Mouse (Mus musculus) A20 (cell line): ENCODE measurements around the gene Gm6525.
A peak's percentile ranks its signal among the peaks of the same experiment; 100 is the strongest.

Experiments
- DNase-seq: peaks from one replicate; pipeline ENCODE4 v3.0.0-alpha.2; 2011; ENCODE audit warnings: low read depth, low spot score

Gm6525 gene

DNA sequence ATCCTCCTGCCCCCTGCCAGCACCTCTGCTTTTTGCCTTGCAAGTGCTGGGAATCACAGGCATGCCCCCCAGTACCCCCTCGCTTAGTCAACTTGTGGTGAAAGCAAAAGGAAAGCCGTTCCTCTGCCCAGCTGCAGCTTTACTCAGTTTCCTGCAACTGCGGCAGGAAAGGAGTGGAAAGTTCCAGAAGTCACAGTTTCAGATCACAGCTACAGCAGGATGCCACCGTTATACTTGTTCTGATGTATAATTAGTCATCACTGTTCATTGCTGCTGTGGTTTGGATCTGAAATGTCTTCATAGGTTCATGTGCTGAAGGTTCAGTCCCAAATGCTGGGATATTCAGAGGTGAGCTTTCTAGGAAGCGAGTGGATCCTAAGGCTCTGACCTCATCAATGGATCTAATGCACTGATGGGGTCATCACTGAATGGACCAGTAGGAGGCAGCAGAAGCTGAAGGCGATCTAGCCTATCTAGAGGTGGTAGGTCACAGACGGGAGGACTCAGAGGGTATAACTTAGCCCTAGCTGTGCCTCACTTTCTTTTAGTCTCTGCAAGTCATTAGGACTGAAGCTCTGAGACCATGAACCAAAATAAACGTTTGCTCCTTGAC is 4.4 kb upstream of the Gm6525 start:
- DNase-seq, result no peak

DNA sequence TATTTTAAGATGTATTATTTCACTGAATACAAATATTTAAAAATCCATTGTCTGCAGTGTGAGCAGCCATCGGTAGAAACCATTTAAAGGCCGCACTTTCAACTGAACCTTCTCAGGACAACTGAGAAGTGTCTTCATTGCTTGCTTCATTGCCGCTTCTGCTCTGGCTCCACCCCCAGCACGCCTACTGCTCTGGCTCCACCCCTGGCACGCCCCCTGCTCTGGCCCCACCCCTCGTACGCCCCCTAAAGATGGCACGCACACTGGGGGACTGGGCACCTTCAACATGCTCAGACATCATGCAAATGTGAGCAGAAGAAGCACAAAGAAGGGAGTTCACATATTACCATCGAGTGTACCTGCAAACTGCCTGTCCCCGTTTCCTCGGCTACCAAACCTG is 1.5 kb upstream of the Gm6525 start:
- DNase-seq, result peak; percentile 75

DNA sequence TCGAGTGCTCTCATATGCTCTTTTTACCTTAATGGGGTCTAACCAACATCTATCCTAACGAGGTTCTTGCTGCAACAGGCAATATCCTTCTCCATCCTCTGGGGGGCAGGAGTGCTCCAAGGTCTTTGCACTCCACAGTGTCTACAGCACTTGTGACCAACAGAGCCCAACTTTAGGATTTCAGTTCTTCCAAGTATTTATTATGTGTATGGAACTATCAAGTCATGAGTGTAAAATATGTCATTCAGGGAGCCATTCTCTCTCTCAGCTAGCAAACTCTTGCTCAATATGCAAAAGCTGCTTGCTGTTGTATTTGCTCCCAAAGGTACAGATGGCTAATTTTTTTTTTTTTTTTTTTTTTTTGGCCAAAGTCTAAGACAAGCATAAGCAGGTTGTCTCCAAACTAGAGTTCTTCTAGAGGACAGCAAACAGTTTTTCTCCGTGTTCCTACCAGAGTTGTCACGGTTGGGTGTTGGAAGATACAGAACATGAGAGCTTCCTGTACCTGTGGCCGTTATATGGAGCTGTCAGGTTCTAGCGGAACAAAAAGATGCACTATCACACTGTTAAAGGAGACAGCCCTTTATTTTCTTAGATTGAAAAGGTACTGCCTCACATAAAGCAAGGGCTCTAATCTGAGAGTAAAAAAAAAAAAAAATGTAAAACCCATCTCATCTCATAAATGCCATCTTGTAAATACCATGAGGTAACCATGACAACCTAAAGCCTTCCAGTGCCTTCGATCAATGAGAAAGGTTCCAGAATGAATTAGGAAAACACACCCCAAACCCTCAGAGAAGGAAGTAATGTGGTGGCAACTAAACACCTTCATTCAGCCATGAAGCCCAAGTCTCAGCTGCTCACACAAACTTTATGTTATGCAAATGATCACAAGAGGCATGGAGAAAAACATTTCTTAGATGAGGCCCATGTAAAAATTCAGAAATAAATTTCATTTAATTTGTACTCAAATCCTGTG is 1.7 kb downstream of the Gm6525 start:
- peak; percentile 79 for DNase-seq

DNA sequence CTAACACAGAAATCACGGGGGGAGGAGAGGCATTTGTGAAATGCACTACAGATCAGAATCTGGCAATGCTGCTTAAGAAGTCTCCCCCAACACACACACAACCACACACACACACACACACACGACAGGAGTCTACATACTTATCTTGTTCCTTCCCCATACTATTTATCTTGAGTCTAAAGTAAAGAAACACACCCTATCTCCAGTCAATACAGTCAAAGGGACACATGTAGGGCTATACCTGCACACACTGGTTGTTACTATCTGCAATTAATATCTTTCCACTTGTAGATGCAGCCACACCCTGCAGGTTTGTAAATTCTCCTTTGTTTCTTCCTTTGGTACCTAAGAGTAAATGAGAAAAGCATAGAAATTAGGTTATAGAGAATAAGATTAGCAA is 3.9 kb downstream of the Gm6525 start:
- no peak for DNase-seq

DNA sequence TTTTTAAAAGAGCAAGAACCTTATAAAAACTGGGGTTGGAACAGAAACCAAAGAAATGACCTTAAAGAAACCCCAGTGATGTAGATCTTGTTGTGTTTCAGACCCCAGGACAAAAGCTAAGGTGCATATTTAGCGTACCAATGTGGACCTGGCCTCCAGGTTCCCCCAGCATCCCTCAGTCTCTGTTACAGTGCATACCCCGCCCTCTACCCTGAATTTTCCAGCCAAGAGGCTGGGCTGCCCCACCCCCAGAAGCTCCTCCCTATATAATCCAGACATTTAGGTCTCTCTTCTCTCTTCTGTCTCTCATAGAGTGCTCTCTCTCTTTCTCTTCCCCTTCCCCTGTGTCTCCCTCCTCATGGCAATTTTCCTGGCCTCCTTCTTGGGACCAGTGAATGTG is 6.4 kb downstream of the Gm6525 start:
- no peak for DNase-seq

DNA sequence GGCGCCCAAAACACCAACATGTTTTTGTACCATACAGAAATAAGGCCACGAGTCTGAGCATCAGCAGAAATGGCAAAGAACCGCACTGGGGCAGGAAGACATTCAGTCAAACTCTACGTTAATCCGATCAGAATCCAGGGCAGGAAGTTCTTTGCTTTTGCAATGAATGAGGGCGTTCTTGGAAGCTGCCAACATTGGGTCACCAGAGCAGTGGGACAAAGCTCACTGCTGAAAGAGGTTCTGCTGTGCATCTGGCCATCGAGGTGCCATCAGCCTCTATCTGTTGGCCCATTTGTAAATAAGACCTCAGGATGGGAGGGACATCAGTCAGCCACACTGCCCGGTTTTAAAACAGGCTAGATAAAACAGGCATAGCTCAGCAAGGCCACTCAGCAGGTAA is 7.2 kb downstream of the Gm6525 start:
- DNase-seq, result no peak

DNA sequence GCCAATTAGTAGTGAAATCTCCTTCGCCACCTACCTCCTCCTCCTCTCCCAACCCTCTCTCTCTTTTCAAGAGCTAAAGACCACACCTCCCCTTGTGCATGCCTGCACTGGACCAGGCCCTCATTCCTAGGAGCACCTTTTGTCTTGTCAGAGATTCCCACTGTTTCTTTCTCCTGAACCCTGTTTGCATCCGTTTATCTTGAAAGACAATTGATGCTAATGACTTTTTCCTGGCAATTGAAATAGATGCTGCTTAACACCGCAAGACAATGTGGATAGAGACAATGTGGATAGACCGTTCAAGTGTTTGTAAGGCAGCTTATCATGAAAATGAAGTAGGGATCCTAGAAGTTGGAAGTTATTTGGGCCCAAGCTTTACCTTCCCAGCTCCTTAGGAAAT is 7.8 kb downstream of the Gm6525 start:
- DNase-seq, result no peak

DNA sequence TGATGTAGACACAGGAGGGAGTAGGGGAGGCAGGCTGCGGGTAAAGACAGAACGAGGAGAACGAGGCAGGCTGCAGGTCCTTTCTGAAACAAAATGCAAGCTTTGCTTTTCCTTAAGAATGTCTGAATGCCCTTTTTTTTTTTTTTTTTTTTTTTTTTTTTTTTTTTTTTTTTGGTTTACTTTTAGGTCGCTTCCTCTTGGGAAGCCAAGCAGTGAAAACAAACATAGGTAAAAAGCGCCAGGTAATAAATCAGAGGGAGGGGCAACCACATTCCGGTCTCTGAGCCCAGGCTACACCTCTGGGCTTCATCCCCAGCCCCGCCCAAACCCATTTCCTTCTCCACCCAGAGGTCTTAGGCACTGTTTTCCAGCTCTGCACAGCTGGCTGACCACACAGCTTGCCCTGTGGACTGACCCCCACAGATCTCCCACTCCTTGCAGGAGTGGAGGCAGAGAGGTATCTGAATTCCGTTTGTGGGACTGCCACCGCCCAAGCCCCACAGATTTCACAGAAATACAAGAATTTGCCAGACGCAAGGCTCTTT is 15.8 kb downstream of the Gm6525 start:
- DNase-seq, result no peak

DNA sequence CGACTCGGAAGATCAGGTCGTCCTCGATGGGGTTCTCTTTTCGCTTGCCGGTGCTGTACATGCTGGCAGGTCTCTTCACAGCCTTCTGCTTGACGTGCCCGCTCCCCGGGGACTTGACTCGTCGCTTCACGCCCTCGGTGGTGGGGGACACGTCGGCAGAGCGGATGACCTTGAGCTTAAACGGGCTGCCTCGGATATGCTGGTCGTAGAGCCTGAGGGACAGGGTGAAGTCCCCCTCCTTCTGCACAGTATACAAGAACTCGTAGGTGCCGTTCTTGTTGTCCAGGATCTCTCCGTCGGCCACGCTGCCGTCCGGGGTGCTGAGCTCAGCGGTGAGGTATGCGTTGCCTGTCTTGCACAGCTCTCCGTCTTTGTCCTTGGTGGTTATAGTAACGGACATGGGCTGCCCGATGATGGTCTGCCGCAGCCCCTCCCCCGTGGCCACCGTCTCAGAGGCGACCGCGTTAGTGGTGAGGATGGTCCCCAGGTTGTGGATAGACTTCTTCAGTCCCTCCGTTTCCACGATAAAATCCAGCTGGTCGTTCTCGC is 16.7 kb downstream of the Gm6525 start:
- no peak for DNase-seq

DNA sequence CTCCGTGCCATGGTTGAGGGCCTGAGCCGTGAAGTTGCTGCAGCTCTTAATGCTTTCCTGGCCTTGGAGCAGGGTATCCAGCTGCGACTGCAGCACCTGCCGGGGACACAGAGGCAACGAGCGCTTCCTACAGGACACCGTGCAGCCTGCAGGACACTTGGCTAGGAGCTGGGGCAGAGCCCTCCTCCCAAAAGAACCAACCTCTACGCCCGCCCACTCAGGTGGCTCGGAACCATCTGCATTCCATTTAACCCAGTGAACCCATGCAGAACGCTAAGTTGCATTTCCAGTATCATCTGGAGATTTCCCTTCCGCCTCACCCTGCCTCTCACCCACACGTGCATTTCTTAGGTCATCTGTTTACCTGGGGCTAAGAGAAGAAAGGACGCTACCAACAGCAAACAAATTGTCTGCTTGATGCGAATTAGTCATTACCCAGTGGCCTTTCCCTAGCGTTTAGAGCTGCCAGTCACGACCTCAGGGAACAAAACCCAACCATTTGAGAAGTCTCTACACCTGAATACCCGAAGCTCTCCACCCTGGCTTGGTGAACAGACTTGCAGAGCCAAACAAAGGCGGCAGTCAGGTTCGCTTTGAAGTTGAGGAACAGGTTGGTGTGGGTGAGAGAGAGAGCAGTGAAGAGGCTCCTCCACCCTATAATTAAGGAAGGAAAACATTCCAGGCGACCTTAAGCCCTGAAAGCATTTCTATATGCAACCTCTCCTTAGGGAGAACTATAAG is 17.4 kb downstream of the Gm6525 start:
- no peak for DNase-seq

DNA sequence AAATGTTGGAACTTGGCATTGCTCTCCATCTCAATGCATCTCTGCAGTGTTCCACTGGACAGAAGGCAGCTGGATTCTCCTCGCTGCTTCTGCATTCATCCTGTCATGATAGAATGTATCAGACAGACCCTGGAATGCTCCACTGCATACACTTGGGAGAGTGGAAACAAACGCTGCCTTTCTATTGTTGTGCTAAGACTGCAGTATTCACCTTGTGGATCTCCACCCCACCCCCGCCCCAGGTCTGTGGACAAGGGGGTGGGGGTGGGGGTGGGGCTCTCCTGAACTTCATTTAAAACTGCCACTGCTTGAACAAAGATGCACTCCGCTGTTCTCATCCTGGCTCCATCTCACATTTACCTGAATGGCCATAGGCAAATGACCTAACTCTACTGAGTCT is 20.0 kb downstream of the Gm6525 start:
- DNase-seq, result no peak

DNA sequence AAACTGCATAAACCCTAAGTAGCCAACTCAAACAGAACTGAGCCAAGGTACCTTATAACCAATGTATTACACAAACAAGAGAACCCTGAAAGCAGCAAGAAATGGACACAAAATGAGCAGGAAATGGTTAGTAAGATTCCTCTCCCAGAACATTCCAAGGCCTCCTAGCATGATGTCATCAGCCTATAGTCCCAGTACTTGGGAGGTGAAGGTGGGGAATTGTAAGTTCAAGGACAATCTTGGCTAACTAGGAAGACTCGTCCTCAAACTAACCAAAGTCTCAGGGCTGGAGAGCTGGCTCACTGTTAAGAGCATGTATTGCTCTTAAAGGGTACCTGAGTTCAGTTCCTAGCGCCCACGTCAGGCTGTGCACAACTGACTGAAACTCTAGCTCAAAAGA is 24.3 kb downstream of the Gm6525 start:
- DNase-seq, result no peak

DNA sequence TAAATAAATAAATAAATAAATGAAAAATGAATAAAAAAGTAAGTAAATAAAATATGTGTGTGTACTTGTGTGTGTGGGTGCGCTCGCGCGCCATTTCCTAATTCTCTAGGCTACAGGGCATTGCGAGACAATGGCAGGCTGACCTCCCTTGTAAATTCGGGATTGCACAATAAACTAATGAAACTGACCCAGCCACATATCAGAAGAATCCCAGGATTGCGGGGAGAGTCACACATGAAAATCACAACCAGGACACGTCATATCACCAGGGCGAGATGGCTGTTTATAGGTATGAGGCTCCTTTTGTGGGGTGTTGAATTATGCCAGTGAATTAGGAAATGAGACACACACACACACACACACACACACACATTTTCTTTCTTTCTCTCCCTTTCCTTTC is 25.6 kb downstream of the Gm6525 start:
- no peak for DNase-seq

DNA sequence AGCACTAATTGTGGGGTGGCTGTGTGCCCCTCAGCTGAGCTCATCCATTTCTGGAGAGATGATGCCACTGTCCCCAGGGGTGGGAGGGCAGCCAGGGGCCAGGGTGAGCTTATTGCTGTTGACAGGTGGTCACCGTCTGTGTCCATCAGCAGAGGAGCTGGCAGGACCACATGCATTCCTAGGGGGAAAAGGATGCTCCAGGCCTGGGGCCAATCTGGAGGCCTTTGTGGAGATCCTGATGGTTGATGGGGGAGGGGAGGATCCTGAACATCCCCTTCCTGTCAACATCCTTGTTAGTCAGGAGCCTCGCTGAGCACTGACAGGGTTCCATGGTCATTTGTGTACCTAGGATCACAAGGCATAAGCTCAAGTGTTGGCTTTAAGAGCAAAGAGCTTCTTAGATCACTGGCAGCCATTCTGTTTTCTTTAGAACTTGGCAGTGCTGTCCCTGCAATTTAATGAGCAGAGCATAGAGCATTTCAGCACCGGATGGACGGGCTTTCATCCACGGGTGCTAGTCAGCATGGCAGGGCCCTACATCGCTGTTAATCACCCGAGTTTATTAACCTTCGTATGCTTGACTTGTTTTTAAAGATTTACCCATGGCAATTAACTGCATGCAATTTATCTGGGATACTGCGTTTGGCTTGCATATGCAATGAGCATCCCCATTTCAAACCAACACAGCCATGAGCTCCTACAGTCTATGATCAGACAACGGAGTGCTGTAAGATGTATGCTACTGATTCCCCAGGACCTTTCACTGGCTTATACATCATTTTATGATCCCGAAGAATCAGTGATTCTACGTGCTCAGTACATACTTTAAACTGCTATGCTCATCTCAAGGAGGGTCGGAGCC is 26.9 kb downstream of the Gm6525 start:
- DNase-seq, result no peak

DNA sequence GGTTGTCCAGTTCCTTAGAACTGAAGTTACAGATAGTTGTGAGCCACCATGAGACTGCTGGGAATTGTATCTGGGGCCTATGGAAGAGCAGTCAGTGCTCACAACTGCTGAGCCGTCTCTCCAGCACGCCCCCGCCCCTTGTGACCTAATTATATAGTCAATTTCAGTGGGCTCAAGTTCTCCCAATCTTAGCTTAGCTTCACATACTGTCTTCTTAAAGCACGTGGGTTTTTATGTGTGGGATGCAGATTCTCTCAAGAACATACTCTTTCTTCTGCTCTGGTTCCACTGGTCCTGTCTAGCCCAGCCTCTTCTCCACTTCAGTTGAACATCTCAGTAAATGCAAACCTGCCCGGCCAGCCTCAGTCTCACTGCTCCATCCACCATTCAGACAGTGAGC is 30.7 kb downstream of the Gm6525 start:
- no peak for DNase-seq

DNA sequence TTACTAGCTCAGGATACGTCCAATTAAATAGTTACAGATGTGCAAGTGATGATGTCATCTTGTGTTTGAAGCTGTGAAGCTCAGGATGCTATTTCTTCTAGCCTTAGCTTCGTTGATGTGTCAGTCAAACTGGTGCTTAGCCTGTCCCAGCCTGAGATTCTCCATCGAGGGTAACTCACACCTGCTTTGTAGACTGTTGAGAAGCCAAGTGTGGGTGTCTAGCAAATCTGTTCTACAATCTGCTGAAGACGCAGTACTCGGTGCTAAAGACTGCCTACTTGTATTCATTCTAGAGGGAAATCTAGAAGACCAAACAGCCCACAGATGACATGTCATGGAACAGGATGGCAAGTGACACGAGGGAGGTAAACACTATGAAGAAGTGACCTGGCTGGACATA is 31.7 kb downstream of the Gm6525 start:
- DNase-seq, result no peak

DNA sequence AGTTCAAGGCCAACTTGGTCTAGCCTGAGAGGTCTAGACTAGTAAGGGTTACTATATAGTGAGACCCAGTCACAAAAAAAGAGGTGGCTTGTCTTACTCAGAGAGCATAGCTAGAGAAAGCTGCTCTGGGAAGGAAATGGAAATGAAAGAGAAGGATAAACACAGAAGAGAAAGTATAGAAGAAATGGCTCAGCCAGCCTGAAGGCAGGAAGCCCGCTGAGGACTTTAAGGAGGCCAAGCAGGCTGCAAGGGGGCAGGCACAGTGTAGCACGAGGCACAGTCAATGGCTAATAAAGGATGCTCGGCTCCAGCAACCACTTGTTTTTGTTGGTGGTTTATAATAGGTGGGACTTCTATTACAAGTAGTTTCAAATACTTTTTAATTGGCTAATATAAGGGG is 32.2 kb downstream of the Gm6525 start:
- DNase-seq, result no peak

DNA sequence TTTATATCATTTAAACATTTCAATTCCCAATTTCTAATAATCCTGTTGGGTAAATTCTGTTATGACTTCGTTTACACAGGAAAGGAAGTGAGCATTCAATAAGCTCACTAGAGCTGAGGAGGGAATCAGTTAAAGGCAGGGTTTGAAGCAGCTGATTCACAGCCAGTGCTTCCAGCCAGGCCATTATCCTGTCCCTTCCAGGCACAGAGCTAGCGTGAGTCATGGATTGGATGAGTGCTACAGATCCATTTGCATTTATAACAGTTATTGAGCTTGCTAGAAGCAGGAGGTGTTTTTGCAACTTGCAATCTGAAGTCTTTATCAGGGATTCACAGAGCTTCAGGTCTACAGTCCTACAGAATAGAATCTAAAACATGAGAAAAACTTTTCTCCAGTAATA is 33.5 kb downstream of the Gm6525 start:
- DNase-seq, result no peak

DNA sequence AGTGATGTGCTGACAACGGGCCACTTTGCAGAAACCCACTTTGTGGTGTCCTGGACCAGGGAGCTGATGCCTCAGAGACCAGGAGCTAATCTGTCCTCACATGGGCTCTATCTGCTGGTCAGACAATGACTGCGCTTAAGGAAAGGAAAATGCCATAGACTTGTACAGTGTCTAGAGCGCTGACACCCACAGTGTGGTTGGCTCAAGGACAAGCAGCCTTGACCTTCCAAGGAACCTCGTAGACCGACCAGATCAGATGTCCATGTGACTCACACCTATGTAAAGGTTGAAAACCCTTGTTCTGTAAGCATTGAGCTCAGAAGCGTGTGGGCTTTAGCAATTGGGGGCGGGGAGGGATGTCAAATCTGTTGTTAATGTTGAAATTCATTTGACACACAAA is 34.6 kb downstream of the Gm6525 start:
- no peak for DNase-seq

DNA sequence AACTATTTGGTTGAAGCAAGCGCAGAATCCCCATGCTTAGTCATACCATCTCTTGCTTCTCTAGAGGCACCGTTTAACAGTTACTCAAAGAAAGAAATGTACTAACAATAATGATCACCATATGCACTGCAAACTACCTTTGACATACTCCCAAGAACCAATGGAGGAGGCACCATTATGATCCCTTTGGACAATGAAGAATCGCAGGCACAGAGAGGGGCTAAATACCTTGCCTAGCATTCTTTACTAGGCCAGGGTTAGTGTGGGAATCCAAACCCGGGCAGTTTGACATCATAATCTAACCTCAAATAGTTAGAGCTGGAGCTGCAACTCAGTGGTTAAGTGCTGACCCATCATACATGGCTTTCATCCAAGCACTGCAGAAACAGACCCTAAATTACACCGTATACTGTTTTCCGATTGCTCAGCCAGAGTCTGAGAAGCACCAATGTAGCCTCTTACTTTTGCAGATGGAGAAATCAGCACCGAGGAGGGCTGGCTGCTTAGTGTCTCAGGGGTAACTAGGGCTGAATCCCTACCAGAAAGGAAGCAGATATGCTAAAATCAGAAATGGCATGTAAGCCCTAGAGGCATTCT is 35.1 kb downstream of the Gm6525 start:
- DNase-seq, result no peak
